Mouse (Mus musculus) embryo, embryonic 10.5 days (tissue): ENCODE measurements around the gene Kdm2b.

Experiments
- DNase-seq: peaks from one replicate; pipeline ENCODE4 v3.0.0-alpha.2; 2015; ENCODE audit warnings: low spot score

Kdm2b gene

DNA sequence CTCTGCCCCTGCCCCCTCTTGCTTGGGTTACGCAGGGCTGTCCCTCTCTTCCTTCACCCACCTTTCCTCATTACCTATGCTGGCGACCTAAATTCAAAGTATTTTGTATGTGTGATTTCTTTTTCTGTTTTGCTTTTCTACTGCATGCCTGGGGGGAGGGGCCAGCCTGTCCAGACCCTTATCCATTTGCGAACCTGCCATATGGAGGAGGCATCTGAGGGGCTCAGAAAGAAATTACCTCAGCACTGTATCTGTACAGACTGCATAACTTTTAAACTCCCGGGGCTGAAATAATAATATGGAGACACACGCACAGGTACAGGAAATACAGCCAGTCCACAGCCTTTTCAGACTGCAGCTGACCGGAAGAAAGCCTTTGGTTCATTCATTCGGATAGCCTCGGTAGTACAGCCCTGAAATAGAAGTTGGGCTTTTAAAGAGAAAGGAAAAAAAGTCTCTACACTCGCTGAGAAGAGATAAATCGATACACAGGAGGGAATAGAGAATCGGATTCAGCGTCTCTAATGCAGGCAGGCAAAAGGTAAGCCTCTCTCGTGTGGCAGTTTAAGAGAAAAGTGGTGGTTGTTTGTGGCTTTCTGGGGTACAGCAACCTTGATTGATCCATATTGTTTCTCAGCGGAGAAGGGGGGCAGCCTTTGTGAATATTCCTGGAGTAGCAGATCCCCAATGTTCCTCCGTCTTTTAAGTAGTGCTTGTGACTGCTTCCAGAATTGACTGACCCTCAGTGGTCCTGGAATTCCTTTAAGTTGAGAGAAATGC is at the start of gene Kdm2b:
Kdm2b (minus strand) TSS at position 273 of the 780 bp plus-strand sequence.
- DNase-seq = peak; percentile 71

DNA sequence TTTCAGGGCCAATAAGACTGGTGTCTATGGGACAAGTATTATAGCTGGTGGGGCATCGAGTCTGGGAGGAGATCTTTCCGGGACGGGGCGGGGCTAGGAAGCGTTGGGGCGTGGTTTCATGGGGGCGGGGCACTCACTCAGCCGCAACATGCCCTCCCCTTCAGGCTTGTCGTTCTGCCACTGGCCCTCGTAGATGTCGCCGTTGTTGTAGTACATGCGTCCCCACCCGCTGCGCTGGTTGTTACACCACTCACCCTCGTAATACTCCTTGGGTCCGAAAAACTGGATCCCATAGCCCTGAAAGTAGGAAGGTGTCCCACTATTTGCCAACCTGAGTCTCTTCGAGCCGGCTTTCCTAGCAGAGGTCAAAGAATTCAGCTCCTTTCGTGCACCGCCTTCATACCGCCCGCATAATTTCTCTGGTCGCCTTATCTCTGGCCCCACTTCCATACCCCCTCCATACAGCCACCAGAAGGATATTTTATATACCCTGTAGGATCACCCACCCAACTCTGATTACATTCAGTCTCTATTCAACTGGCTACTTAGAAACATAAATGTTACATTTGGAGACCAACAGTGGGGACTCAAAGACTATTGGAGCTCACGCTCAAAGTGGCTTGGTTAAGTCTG is 49.6 kb upstream of the Kdm2b start:
- DNase-seq = peak; percentile 75

DNA sequence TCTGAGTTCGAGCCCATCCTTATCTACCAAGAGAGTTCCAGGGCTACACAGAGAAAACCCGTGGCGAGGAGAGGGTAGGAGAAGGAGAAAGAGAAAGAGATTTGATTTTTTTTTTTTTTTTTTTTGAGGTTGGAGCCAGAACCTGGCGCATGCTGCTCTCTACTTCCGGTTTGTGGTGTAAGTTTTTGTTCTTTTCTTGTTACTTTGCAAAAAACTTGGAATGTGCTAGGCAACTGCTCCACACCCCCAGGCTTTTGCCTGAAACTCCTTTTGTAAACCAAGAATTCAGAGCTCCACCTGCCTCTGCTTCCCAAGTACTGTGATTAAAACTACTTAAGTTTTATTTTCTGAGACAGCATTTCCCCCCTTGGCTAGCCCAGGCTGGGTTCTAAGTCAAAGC is 48.5 kb upstream of the Kdm2b start:
- DNase-seq = no peak

- peak; percentile 21 for DNase-seq
Observed at GRCm38 (mm10) chr5:123035564-123035963, 45.9 kb upstream of the Kdm2b start.

GRCm38 (mm10) chr5:123035089-123035488 is 45.5 kb upstream of the Kdm2b start:
- DNase-seq = no peak

DNA sequence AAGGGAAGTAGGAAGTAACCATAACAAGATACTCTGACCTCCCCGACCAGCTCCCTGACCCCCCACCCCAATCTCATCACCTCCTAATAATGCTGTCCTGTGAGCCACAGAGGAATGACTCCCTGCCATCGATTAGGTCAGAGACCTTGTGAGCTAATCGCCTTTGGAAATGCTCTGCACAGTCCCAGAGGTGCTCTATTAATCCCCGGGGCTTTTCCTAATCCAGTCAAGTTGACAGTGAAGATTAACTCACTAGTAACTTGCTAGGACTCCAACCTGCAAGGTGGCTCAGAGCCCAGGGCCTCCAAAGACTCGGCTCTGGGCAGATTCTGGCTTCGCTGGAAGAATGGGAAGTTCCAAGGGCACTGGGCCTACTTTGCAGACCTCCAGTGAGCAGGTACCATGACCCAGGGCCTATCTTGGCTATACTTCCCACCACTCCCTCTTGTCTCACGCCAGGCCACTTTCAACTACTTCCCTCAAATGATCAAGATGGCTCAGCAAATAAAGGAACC is 44.1 kb upstream of the Kdm2b start:
- DNase-seq = no peak

GRCm38 (mm10) chr5:123031312-123031711 is 41.7 kb upstream of the Kdm2b start:
- DNase-seq = no peak

- no peak for DNase-seq
Observed at GRCm38 (mm10) chr5:123029729-123030128, 40.1 kb upstream of the Kdm2b start.

DNA sequence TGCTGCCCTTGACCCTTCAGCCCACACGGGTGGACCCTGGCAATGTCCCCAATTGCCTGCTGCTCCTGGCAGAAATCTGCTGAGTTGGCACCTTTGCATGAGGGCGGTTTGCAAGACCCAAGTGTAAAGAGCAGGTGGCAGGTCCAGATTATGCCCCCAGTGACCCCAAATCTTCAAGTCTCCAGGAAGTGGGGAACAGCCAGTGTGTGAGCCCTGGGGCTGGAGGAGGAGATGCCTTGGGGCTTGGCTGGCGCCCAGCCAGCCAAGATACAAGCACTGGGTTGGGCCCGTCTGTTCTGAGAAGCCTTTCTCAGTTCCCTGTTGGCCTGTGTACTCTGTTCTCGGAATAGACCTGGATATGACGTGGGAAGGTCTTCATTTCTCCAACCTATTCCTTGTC is 37.8 kb upstream of the Kdm2b start:
- no peak for DNase-seq

DNA sequence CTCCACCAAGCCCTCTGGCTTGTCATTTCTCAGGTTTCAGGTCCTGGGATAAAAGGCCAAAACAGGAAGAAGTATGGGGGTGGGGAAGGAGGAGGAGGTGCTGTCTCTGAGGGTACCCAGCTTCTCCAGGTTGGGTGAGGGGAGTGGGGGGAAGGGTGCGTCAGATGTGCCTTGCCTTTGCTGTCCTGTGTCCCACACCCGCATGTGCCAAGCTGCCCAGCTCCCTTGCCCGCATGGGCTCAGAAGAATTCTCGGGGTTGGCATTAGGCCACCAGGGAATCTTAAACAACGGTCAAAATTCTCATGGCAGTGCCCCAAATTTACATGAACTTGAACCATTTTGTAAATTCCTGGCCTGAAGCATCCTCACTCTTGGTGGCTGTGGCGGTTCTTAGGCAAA is 36.8 kb upstream of the Kdm2b start:
- DNase-seq = no peak

DNA sequence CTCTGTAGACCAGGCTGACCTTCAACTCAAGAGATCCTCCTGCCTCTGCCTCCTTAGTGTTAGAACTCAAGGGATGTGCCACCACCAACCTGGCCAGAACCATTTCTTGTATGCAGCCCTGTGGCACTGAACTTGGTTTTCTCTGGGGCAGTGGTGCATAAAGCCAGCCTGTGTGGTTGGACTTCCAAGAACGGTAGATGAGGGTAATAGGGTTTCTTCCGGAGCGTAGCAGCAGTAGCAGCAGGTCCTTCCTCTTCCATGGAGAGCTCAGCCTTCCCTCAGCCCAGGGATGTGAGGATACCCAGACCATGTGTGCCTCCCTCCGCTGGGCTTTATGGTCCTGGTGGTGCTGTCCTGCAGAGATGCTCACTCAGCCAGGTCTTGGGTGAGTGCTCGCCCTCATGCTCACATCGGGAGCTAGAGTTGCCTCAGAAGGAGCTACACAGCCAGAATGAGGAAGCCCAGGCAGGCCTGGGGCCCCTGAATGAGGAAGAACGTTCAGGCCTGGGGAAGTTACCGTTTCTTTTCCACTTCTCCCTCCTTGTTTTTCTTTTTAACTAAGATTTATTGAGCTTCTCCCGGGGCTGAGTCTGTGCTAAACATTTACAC is 35.4 kb upstream of the Kdm2b start:
- DNase-seq = no peak

DNA sequence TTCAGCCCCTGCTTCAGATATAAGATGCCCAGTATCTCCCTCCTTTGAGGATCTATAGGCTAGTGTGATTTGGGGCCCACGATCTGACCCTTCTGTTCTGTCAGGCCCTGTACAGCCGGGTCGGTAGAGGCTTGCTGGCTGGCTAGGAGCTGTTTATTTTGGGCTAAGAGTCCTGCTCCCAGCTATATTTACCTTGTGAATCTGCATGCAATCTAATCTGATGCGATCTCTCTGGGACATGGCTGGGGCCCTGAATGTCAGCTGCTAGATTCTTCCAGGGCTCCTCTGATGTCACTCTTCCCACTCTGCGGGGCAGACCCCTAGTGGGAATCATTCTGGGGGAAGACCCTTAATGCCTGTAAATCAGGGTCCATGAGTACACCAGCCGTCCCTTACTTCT is 34.7 kb upstream of the Kdm2b start:
- DNase-seq = no peak

DNA sequence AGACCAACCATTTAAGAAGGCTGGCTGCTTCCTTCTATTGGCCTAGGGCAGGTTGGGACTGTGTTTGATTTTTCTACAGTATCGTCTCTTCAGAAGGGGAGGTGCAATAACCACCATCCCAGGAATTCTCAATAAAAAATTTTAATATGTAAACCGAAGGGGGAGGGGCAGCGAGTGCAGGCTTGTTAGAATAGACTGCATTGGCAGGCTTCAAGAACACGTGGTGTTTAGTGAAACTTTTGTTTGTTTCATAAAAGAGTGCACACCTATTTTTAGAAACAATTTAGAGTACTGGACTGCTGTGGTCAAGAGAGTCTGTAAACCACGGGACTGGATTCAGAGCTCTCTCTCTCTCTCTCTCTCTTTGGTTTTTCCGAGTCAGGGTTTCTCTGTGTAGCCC is 33.4 kb upstream of the Kdm2b start:
- DNase-seq = no peak

GRCm38 (mm10) chr5:123021438-123021837 is 31.8 kb upstream of the Kdm2b start:
- DNase-seq = no peak

GRCm38 (mm10) chr5:123020426-123020825 is 30.8 kb upstream of the Kdm2b start:
- no peak for DNase-seq

- DNase-seq = no peak
Observed at GRCm38 (mm10) chr5:123019336-123020016, 29.9 kb upstream of the Kdm2b start.

GRCm38 (mm10) chr5:123017504-123017903 is 27.9 kb upstream of the Kdm2b start:
- DNase-seq = no peak

DNA sequence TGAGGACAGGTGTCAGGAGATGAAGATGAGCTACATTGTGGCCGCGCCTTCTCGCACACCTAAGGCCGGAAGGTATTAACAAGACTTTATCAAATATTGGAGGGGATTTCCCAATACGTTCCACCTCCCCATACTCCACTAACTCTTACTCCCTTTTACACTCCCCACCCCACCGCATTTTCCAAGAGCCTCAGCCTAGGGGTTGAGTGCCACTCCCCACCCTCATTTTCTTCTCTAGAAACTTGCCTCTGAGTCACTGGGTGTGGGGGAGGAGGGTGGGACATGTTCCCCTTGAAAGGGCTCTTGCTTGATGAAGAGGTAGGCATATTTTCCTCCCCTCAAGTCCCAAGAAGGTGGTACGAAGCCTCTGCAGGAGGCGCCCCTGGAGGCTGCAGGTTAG is 26.3 kb upstream of the Kdm2b start:
- DNase-seq = no peak

DNA sequence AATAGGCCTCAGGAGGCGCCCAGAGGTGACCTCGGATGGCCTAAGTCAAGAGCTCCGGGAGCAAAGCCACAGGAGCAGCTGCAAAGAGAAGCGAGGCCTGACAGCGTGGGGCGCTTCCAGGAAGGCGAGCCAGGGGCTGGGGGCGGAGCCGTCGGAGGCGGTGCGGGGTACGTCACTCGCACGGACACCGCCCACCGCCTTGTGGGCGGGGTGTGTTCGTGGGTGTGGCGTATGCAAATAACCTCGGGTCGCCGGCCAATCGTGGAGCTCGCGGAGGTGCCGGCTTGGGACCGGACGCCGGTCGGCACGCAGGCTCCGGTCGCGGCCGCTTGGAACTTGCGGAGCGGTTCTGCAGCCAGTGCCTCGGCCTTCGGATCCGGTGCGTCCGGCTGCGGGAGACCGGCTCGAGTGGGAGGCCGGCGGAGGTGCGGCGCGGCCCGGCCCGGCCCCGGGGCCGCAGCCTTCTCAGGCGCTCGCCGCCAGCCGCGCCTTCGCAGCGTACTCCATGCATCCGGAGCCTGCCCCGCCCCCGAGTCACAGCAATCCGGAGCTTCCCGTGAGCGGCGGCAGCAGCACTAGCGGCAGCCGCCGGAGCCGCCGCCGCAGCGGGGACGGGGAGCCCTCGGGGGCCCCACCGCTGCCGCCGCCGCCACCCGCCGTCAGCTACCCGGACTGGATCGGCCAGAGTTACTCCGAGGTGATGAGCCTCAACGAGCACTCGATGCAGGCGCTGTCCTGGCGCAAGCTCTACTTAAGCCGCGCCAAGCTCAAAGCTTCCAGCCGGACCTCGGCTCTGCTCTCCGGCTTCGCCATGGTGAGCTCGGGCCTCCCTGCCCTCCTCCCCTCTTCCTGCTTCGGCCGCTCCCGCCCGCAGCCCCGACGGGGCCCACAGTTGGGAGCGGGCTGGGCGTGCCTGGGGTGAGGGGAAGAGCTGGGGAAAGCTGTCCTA is 25.4 kb upstream of the Kdm2b start, which contains the start of gene Orai1:
Orai1 (plus strand) TSS at position 322 of the 949 bp plus-strand sequence.
- DNase-seq = peak; percentile 98

- DNase-seq = peak; percentile 92
Observed at GRCm38 (mm10) chr5:123013599-123014315, 24.1 kb upstream of the Kdm2b start.

DNA sequence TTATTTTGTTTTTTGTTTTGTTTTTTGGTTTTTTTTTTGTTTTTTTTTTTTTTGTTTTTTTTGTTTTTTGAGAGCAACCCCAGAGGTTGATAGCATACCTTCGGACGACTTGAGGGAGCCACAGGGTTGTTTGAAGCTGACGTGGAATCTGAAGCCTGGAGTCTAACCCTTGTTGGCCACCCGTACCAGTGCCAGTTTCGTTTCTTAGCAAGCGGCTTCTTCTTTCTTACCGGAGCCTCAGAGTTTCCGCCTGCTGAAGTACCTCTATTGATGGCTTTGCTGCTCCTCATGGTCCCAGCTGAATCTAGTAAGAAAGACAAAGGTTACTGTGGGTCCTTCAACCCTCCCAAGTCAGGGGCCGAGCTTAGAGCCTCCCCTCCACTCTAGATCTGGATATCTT is 22.1 kb upstream of the Kdm2b start:
- DNase-seq = no peak
